Mouse (Mus musculus) brain, embryonic 14.5 days (tissue): ENCODE results near the gene Rab23.

Experiments used
- CTCF ChIP-seq: fragments of 200-500 bp; IDR thresholded peaks from 2 replicates; pipeline ENCODE4 v1.5.1; 2012; ENCODE audit warnings: inconsistent platforms, mild to moderate bottlenecking, moderate library complexity, borderline replicate concordance; ENCODE audit not compliant: insufficient read depth, insufficient read length; ENCODE audit errors: extremely low read depth
- POLR2A ChIP-seq: fragments of 200-500 bp; IDR thresholded peaks from 2 replicates; pipeline ENCODE4 v1.6.1; 2012; ENCODE audit warnings: mild to moderate bottlenecking, inconsistent platforms, borderline replicate concordance; ENCODE audit not compliant: poor library complexity, insufficient read depth, insufficient read length, severe bottlenecking; ENCODE audit errors: extremely low read depth

GRCm38 (mm10) chr1:33701244-33701643 lies 18.4 kb upstream of the Rab23 start:
- TF ChIP-seq POLR2A = no peak
- TF ChIP-seq CTCF = no peak
